In genomic region chr1:89151071-89151470, GRCm38 (mm10) we compare ENCODE assay signal across 16 mouse cellular contexts.
"Had no signal": no experiment of that assay in that cellular context is flagged by ENCODE, and none has a peak within 500 bp of the region (broad histone marks: within the 10 kb centered on the region; RNA-seq: fewer than 3 reads in every experiment).

No protein-coding gene starts in this region.

- H3K27me3 ChIP-seq: limb, embryonic 12.5 days; liver, embryonic 15.5 days; neural tube, embryonic 15.5 days had no signal

- H3K4me3 ChIP-seq: limb, embryonic 12.5 days; liver, embryonic 15.5 days; myocyte; neural tube, embryonic 15.5 days had no signal

- H3K4me1 ChIP-seq: limb, embryonic 12.5 days; liver, embryonic 15.5 days; neural tube, embryonic 15.5 days had no signal

- H3K9me3 ChIP-seq: limb, embryonic 12.5 days; liver, embryonic 15.5 days; neural tube, embryonic 15.5 days had no signal

- H3K36me3 ChIP-seq: liver, embryonic 15.5 days had no signal

- H3K27ac ChIP-seq: limb, embryonic 12.5 days; liver, embryonic 15.5 days; neural tube, embryonic 15.5 days had no signal

- H3K9ac ChIP-seq: limb, embryonic 12.5 days; liver, embryonic 15.5 days; neural tube, embryonic 15.5 days had no signal

- H3K4me2 ChIP-seq: limb, embryonic 12.5 days; liver, embryonic 15.5 days; neural tube, embryonic 15.5 days had no signal

- ATAC-seq: inflammation-experienced regulatory T-cells, adult 6 months; intestine, postnatal 0 days; lung, postnatal 0 days had no signal

- DNase-seq: layer of hippocampus, adult 9-11 months; layer of hippocampus, postnatal 36 days; liver; lung, adult 2 months; lung, postnatal 36 days; midbrain, embryonic 14.5 days; right cerebral cortex, adult 18-20 months; right cerebral cortex, postnatal 25 days; thymus, postnatal 36 days had no signal
